Mouse (Mus musculus) midbrain, postnatal 0 days (tissue): ENCODE results near the gene Nnat. TPM values are rescaled to one million over a fixed set of nuclear protein-coding genes. Genes with fewer than 3 reads are reported as not detected.

Experiments used
- ATAC-seq: fragments of 200-750 bp; cut with Nextera tagmentation; 2 replicates; pipeline ENCODE4 v1.8.0; 2017; ENCODE audit warnings: moderate number of reproducible peaks, mild to moderate bottlenecking, moderate TSS enrichment, moderate library complexity; ENCODE audit not compliant: low FRiP score
- DNase-seq: peaks from one replicate; pipeline ENCODE4 v3.0.0-alpha.2; 2015; ENCODE audit warnings: low spot score
- H3K27ac ChIP-seq: fragments of 300-500 bp; sonication (generic); 2 replicates; pipeline ENCODE4 v1.5.1; 2014; ENCODE audit warnings: low read depth, mild to moderate bottlenecking, low read length, mixed read lengths
- H3K27me3 ChIP-seq: fragments of 300-500 bp; sonication (generic); 2 replicates; pipeline ENCODE4 v1.6.1; 2014; ENCODE audit warnings: low read length, control low read depth, mixed read lengths; ENCODE audit not compliant: insufficient read depth
- H3K36me3 ChIP-seq: fragments of 300-500 bp; sonication (generic); 2 replicates; pipeline ENCODE4 v1.6.1; 2014; ENCODE audit warnings: low read length, control low read depth, mixed read lengths; ENCODE audit not compliant: insufficient read depth
- H3K4me1 ChIP-seq: fragments of 300-500 bp; sonication (generic); 2 replicates; pipeline ENCODE4 v1.6.1; 2014; ENCODE audit warnings: mild to moderate bottlenecking, control low read depth, antibody characterized with exemption, low read length, mixed read lengths; ENCODE audit not compliant: insufficient read depth
- H3K4me2 ChIP-seq: fragments of 300-500 bp; sonication (generic); 2 replicates; pipeline ENCODE4 v1.6.1; 2014; ENCODE audit warnings: low read depth, mild to moderate bottlenecking, low read length, mixed read lengths; ENCODE audit not compliant: poor library complexity, severe bottlenecking
- H3K4me3 ChIP-seq: fragments of 300-500 bp; sonication (generic); 2 replicates; pipeline ENCODE4 v1.5.1; 2014; ENCODE audit warnings: low read depth, mild to moderate bottlenecking, low read length, moderate library complexity
- H3K9ac ChIP-seq: fragments of 300-500 bp; sonication (generic); replicated peaks from 2 replicates; pipeline ENCODE4 v1.6.1; 2014; ENCODE audit warnings: mild to moderate bottlenecking, low read length, moderate library complexity, mixed read lengths; ENCODE audit not compliant: poor library complexity, severe bottlenecking
- H3K9me3 ChIP-seq: fragments of 300-500 bp; sonication (generic); 2 replicates; pipeline ENCODE4 v1.6.1; 2016; ENCODE audit warnings: low read length, control low read depth
- CTCF ChIP-seq: IDR thresholded peaks from 2 replicates; pipeline ENCODE4 v1.5.1; 2016; ENCODE audit warnings: antibody characterized with exemption, mild to moderate bottlenecking
- WGBS: fragments of 180-500 bp; shearing (Covaris S2); extraction: QIAGEN DNeasy Blood & Tissue Kit; methylation state at CpG from one replicate; pipeline ENCODE4 v1.1.7; 2014; 5-methylcytosine and 5-hydroxymethylcytosine counted together
- polyA plus RNA-seq: library from polyadenylated mRNA; unstranded; fragments of >200 nt; fragmentation: Nextera tagmentation; extraction: Ambion mirVana; gene quantifications from 2 replicates; pipeline ENCODE4 v1.2.1, GENCODE M21; 2015
- total RNA-seq: library from RNA; depleted of rRNA; stranded (reverse); fragments of >200 nt; gene quantifications from 2 replicates; pipeline ENCODE4 v1.2.3, GENCODE M21; 2014

Gene Nnat
- total and polyA plus RNA-seq, 2 experiments from 2014 or later = 7,900 to 8,374 TPM

DNA sequence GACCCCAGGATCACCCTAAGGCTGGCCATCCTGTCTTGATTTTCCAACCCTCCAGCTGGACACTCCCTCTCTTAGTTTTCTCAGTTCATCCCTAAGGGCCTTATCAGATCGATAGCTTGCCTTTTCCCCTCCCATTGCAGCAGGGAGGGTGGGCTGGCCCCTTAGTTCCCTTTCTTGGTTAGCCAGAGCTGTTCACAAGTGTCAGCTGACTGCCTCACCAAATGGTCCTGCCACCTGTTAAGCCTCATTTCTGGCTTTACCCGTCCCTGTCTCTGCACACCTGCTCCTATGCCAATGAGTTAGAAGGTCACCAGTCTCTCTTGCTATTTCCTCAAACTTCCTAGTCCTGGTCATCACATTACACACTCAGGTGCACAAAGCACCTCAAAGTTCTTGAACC, 3.2 kb downstream of the Nnat start:
- Histone ChIP-seq H3K27ac (0 out of 2 replicates have a peak overlapping the region, but pooled peaks have one; percentile 9), H3K4me2 (peak overlapping the region; percentile 61), H3K27me3 (no peaks in the 10 kb centered on the region), H3K4me3 (0 out of 2 replicates have a peak overlapping the region, but pooled peaks have one; percentile 49), H3K4me1 (peaks cover 12% of the 10 kb centered on the region; the same call in 1 of the 2 replicates), H3K9ac (peak overlapping the region; percentile 26; the same call in 1 of the 2 replicates), H3K36me3 (peaks cover 9% of the 10 kb centered on the region), H3K9me3 (0 out of 2 replicates have a peak, but pooled peaks cover 6% of the 10 kb centered on the region)
- ATAC-seq (no peak), DNase-seq (no peak)
- TF ChIP-seq CTCF = no peak
- 51% methylated on average over 2 of the region's 2 CpGs for WGBS

DNA sequence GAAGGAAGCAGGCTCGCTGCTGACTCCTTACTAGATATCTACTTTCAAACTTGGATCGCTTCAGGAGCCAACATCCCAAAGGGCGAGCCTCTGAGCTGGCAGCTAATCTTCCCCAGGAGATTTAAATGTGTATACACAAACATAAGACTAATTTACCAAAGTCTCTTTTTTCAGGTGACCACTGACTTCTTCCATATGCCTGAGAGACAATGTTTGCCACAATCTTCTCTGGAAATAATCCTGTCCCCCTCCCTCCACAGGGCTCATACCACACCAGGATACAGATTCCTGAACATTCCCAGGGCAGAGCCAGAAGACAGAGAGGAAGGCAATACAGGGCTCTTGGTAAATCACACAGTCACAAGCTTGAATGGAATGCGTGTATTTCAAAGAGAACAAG, 4.8 kb downstream of the Nnat start:
- Histone ChIP-seq H3K27ac (no peak overlapping the region), H3K9ac (no peak overlapping the region), H3K27me3 (no peaks in the 10 kb centered on the region), H3K9me3 (0 out of 2 replicates have a peak, but pooled peaks cover 6% of the 10 kb centered on the region), H3K4me3 (peak overlapping the region; percentile 98), H3K36me3 (peaks cover 9% of the 10 kb centered on the region), H3K4me2 (peak overlapping the region; percentile 65), H3K4me1 (peaks cover 12% of the 10 kb centered on the region; the same call in 1 of the 2 replicates)
- no peak for TF ChIP-seq CTCF
- ATAC-seq = no peak
- 78% methylated on average over 4 of the region's 4 CpGs for WGBS
- no peak for DNase-seq

DNA sequence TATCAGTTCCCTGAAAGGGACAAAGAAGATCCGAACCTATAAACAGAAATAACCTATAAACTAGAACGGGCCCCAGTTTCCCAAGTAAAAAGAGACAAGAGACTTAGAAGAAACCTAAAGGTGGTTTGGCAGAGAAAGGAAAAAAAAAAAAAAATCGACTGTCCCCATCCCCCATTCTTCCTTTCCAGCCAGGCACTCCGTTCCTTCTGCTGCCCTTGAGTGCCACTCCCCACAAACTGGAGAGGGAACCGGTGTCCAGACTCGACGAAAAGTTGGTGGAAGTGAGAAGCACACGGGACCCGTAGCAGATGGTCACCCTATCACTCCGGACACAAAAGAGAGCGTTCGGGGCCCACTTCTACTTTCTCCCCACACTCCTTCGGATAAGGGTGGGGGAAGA, 5.6 kb downstream of the Nnat start:
- Histone ChIP-seq H3K9ac (peak overlapping the region; percentile 99), H3K4me2 (peak overlapping the region; percentile 65), H3K9me3 (no peaks in the 10 kb centered on the region), H3K4me3 (peak overlapping the region; percentile 98), H3K27me3 (no peaks in the 10 kb centered on the region), H3K27ac (peak overlapping the region; percentile 95), H3K36me3 (peaks cover 9% of the 10 kb centered on the region), H3K4me1 (peaks cover 12% of the 10 kb centered on the region; the same call in 1 of the 2 replicates)
- 9% methylated on average over 13 of the region's 13 CpGs for WGBS
- ATAC-seq = no peak
- no peak for DNase-seq
- no peak for TF ChIP-seq CTCF

DNA sequence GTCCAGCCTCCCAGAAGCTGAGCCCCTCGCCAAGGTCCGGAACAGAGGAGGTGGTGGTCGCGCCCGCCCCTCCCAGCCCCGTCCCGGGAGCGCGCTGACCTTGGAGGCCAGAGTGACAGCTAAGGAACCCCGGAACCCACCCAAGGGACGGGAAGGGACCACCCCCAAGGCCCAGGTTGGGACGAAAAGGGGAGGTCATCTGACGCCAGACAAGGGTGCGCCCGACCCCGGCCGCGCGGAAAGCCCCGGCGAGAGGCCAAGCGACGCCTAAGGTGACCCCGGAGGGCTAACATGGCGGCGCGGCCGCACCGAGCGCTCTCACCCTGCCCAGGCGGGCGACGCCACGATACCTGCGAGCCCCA, 6.0 kb downstream of the Nnat start:
- H3K36me3 ChIP-seq = peaks cover 9% of the 10 kb centered on the region
- WGBS = under 1% methylated on average over 25 of the region's 35 CpGs
- peak; percentile 12 for ATAC-seq
- no peaks in the 10 kb centered on the region for H3K9me3 ChIP-seq
- no peak for TF ChIP-seq CTCF
- H3K4me3 ChIP-seq = peak overlapping the region; percentile 98
- peaks cover 12% of the 10 kb centered on the region; the same call in 1 of the 2 replicates for H3K4me1 ChIP-seq
- peak overlapping the region; percentile 99 for H3K9ac ChIP-seq
- H3K4me2 ChIP-seq = peak overlapping the region; percentile 65
- H3K27me3 ChIP-seq = no peaks in the 10 kb centered on the region
- peak overlapping the region; percentile 95 for H3K27ac ChIP-seq
- no peak for DNase-seq

DNA sequence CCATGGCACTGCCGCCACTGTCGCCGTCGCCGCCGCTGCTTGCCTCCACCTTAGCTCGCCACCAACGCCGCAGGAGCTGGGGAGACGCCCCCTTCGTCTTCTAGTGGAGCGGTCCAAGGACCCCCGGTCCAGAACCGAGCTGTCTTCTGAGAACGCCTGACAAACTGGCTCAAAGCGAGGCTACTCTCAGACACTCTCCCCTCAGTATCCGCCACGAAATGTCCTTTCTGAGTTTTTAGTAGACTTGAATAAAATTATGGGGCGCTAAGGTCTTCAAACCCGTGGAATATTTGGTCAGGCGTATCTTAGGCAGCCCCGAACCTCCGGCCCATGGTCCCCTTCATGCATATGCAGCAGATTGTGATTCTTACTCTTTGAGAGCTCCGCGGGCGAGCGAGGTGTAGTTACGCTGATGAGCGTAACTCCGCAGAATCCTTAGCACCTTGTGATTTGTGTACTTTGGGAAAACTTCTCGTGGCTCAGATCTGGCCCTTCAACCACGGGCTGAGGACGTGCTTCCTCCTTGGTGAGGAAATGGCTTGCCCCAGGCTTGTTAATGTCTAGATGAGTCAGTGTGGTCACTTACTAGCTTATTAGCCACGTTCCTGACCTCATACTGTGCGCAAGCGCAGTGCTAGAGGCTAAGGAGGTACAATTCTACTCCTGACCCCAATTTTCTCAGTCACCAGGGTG, 6.5 kb downstream of the Nnat start:
- peaks cover 6% of the 10 kb centered on the region for H3K36me3 ChIP-seq
- H3K9me3 ChIP-seq = no peaks in the 10 kb centered on the region
- H3K4me2 ChIP-seq = peak overlapping the region; percentile 65
- peak overlapping the region; percentile 95 for H3K27ac ChIP-seq
- ATAC-seq (peak; percentile 82), DNase-seq (peak; percentile 88)
- peak overlapping the region; percentile 99 for H3K9ac ChIP-seq
- H3K4me3 ChIP-seq = peak overlapping the region; percentile 98
- H3K4me1 ChIP-seq = peaks cover 12% of the 10 kb centered on the region; the same call in 1 of the 2 replicates
- under 1% methylated on average over 35 of the region's 36 CpGs for WGBS
- no peaks in the 10 kb centered on the region for H3K27me3 ChIP-seq
- TF ChIP-seq CTCF = no peak
